Mouse (Mus musculus) spleen, postnatal 4 days (tissue): ENCODE results near the gene Kif6.
A peak's percentile ranks its signal among the peaks of the same experiment; 100 is the strongest.

Source experiments
- DNase-seq, 2 experiments: peaks; one replicate each; pipeline ENCODE4 v3.0.0; 2022; ENCODE audit warnings: low spot score in 2 of 2

Gene Kif6

DNA sequence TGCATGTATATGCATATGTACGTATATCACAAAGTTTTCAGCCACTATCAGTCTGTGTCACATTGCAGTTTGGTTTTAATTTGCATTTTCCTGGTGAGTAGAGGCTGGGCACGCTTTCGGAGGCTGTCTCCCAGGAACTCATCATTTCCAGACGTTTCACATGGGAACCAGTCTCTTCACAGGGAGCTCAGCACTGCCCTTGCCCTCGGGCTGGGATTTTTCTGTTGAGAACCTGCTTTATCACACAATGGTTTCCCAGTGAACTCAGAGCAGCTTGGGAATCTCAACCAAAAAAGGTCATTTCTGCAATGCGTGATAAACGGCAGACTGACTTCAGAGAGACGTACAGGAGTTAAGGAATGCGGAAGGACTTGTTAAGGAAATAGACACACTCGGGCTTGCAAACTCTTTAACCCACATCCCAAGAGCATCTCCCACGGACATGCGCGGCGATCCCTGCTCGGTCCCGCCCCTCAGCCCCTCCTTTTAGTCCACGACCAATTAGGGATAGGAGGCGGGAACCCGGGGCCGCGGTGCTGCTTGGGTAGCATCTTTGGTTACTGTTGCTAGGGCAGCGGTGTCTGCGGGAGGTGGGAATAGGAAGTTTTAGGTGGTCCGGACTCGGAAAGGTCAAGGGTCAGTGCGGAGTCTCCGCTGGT lies at the start of gene Kif6:
Gene Kif6, plus strand, starts transcription at position 560 of the 659 bp plus-strand sequence.
- DNase-seq, result peak in 1 of 2 experiments; percentile 18

DNA sequence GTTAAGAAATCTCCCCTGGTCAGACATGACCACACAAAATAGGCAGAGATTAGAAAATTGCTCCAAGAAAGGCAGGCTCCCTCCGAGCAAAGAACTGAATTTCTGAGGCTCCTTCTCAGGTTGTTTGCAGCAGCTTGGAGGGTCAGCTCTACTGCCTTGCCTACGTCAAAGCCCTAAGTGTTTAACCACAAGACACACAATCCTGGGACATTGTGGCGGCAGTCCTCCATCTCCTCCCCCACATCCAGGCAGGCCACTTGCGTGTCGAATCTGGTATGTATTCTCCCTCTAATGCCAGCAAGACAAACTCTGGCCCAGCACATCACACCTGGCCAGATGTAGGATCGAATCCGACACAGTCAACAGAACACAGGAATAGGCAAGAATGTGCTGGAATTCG lies 46.2 kb upstream of the Kif6 start:
- no peak for DNase-seq

DNA sequence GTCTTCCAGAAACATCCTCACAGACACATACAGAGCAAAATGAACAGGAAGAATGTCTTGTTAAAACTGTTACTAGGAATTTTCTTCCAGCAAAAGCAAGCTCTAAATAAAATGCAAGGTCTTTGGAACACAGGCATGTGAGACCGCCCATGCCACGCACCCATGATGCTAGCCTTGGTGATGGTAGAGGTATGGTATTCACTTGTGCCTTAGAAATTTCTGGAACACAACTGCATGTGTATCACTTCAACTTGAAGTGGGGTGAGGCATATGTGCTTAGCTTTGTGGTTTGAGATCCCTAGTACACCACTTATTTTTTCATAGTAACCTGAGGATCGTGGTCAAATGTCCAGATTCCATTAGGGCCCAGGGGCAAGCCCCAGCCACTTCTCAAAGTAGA lies 37.6 kb upstream of the Kif6 start:
- DNase-seq, result no peak

DNA sequence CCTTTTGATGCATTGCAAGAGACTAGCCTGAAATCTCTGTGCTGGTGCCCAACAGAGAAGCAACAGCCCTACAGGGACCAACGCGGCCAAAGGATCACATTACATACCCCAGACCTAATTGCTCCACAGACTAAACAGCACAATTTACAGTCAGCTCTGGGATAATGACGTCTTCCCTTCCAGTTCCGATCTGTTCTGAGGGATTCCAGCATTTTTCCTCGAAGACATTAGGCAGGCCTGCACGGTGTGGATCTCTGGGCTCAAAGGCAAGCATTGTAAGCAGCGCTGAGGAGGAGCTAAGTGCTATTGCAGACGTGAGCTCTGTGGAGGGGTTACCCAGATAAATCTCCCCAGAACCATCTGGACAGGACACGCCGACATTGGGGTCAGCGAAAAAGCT lies 32.5 kb upstream of the Kif6 start:
- no peak for DNase-seq

DNA sequence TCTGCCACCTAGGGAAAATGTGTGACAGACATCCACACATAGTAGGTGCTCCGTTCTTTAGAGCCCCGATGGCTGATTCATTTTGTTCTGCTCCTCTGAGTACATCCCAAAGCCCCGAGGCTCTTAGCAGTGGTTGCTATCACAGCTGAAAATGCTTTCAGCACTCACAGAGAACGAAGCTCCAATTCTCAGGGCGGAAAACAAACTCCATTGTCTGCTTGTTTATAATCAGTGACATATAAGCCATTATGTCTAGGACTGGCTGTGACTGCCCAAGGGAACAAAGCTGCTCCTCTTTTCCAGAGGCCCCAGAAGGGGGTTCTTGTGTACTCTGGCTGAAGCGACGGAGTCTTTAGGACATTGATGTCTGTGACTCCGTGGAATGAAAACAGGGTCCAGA lies 24.9 kb upstream of the Kif6 start:
- DNase-seq, result no peak

DNA sequence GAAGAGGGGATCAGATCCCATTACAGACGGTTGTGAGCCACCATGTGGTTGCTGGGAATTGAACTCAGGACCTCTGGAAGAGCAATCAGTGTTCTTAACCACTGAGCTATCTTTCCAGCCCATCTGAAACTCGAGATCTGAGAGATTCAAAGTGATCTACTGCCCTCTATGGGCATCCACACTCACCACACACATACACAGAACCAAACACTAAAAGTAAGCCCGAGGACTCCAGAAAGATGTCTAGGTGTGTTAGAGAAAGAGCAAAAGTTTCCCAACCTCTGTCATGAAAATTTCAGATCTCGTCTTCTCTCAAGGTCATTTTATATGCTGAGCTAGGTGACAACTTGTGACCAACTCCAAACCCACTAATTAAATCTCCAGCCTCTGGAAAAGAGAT lies 9.5 kb upstream of the Kif6 start:
- DNase-seq, result no peak

DNA sequence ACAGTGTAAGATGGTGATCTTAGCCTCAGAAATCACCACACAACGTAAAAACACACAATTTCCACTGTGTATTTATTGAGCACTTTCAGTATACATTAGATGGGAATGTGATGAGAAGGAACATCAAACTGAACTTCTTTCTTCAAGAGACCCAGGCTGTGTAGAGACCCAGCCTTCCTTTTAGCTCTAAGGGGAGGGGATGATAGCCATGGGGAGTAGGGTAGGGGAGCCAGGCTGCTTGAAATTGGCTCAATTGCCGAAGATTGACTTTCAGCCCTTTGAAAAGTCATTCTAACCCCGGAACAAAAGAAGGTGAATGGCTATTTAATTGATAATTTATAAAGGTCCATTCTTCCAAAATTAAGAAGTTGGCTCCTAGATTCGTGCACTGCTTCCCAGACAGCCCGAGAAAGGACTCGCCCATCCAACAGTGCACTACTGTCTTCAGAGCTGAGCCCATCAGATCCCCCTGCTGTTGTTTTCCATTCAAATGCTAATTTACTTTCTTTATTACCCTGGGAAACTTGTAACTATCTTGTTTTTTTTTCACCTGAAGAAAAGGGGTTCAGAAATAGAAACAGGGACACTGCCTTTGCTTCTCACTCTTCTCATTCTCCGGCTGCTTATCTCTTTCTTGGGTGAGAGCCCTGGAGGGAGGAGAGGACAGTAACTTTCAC lies 7.4 kb upstream of the Kif6 start:
- DNase-seq, result no peak

DNA sequence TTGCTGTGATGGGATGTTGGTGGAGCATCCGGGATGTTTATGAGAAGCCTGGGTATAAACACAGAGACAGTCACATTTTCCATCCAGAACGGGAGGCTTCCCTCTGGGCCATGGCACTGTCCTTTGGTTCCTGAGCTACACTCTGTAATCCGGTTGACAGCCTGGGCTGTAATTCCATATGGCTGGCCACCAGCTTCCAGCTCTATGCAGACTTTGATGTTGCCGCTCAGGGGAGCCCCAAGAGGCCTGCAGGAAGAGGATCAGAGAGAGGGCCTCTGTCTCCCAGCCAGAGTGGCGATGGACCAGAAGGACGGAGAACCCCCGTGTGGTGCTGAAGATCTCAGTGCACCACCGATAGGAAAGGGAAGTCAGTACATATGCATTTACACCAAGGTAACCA lies 4.6 kb upstream of the Kif6 start:
- no peak for DNase-seq

DNA sequence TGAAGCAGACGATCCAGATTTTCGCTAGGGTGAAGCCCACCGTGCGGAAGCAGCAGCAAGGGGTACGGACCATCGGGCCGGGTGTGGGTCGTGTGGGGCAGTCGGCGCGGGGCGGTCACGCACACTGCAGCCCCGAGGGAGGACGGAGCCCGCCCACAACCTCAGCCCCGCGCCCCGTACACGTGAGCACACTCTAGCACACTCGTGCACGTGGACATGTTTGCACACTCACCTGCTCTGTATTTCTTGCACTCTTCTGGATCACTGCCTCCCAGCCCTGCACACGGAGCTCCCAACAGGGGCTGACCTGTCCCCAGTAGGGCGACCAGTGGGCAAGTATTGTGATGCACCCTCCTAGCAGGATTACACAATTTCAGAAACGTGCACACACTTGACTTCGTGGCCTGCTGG lies 310 bp downstream of the Kif6 start:
- DNase-seq, result no peak

DNA sequence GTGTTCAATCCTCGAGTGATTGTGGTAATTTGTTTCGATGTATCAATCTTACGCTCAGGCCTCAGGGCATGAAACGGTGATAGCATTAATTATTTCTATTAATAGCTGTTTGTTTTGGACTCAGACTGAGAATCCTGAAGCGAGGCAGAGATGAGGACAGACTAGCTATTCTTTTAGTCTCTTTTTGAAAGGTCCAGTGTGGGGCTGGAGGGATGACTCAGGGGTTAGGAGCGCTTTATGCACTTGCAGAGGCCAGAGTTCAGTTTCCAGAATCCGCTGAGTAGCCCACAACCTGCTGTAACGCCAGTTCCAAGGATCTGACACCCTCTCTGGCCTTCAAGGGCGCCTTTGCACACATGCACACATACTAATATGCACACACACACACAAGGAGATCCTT lies 9.6 kb downstream of the Kif6 start:
- DNase-seq, result no peak

DNA sequence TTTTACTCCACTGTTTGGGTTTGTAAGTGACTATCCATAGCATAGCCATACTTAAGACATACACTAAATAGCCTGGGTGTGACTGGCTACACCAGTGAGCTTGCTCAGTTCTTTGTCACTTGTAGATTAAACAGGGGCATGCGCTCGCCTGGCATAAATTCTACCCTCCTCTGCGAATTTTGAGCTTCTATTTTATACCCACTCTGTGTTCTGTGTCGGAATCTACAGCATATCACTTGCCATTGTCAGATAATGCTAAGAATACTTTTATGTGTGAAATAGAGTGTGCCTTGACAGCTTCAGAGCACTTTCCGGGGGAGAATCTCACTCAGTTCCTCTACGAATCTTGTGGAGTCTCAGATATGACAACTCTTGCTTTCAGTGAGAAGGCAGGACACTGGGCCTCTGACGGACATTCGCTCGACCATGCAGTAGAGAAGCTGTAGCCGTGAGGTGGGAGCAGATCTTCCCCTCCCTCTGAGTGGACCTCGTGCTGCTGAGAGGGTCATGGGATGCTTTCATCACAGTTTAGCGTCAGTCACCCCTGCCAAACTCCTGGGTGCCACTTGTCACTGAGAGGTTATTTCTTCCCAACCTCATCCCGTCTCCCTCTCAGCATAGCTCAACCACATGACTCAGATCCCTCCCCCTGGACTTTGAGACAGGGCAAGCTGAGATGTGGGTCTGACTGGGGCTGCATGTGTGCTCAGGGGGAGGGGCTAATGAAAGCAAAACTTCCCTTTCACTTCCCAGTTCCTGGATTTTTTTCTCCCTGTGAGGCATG lies 12.3 kb downstream of the Kif6 start:
- no peak for DNase-seq

DNA sequence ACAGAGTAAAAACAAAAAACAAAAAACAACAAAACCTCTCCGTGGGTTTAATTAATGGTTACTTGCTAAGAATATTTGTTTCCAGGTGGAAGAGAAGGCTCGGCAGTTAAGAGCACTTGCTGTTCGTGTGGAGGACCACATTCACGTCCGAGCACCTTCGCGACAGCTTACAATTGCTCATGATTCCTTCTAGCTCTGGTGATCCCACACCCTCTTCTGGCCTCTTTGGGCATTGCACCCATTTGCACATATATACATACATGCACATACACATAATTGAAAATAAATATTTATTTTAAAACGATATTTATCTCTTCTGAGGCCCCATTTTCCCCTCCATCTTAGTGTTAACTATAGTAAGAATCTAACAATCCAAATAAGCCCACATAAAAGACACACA lies 13.9 kb downstream of the Kif6 start:
- no peak for DNase-seq

DNA sequence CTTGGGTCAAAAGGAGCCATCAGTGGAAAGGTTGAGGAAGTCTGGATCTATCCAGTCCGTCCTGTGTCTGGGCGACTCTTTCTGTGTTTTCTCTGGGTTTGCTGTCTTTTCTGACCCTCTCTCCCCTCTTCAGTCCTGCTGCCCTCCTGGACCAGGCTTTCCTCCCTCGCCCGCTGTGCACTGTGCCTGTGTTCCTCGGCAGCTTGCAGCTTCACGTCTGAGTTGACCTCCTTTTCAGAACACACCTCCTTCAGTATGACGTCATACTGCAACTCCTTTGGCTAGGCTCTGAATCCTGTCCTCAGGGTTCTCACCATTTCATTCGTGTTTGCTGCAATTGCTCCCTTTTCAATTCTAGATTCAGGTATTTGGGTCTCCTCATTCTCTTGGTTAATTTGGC lies 18.1 kb downstream of the Kif6 start:
- no peak for DNase-seq

DNA sequence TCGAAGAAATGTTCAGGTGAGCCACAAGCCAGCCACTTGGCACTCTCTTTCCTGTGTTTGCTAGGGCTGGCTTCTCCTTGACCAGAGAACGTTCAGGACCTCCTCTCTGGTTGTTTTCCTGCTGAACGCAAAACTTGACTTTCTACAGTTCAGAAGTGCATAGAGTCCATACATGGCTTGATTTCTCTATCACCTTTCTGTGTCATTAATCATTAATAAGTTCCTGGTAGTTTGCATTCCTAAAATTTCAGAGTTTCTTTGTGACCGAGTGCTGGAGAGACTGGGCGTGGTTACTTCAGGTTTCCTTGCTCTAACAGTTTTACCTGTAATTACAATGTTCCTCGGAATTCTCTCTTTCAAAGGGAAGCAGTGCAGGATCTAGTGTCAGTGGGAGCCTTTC lies 27.0 kb downstream of the Kif6 start:
- no peak for DNase-seq

DNA sequence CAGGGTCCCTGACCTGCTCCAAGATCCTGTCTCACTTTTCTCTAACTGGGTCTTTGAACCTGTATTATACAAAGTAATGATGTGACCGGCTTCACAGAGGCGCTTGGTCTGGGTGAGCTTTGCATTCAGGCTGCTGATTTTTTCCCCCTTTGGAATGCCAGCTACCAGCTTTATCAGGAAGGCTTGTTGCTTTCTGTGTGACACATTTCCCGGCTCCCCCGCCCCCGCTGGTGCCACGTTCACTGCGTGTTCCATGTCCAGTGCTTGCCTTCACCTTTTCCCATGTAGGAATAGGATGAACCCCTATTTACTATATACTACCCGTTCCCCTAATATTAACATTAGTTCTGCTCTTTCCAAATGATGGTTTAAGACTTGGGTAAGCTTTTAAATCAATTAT lies 27.4 kb downstream of the Kif6 start:
- DNase-seq, result no peak

DNA sequence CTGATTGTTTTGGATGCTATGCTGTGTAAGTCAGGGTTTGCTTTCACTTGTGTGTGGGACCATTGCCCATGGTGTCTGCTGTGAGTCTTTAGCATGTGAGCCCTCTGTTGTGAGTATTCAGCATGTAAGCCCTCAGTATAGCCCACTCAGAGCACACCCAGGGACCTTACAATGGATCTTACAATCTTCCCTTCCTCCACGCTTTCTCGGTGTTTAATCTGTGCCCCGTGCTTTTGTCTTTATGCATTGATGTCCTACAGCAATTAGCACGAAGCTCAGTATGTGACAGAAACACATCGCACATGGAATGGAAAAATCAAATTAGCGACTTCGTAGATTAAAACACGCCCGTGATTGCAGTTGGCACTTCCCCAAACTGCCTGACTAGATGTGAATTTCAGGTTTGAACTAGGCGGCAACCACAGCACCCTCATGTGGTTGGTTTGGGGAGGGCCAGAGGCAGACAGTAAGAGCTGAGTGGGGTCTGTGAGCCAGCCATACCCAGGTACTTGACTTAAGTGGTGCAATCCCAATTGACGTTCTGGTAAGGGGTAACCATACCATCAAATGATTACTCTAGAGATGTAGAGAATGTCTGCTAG lies 28.1 kb downstream of the Kif6 start:
- no peak for DNase-seq

DNA sequence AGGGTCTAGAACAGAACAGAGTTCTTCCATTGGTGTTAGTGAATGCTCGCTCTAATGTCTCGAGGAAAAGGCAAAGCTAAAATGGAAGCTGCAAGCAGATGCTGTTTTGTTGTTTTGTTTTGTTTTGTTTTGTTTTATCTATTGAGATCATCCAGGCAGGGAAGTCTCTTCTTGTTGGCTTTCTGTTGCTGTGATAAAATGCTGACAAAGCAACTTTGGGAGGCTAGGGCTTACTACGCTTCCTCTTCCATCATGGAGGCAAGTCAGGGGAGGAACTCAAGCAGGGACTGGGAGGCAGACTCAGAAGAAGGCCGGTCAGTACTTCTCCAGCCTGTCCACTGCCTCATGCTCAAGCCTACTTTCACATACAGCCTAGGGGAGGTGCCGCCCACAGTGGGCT lies 31.3 kb downstream of the Kif6 start:
- no peak for DNase-seq

DNA sequence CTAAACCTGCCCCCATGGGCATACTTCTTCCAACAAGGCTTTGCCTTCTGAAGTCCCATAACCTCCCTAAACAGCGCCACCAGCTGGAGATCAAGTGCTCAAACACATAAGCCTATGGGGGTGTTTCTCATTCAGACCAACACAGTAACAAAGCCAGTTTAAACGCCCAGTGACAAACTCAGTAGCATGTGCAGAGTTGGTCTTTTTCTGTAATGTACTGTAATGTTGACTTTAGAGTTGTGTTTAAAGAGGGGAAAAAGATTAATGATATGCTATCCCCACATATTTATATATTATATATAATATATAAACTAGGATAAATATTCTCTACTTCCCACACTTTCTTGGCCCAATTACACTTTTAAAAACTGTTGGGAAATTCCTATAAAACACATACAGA lies 34.0 kb downstream of the Kif6 start:
- DNase-seq, result no peak

DNA sequence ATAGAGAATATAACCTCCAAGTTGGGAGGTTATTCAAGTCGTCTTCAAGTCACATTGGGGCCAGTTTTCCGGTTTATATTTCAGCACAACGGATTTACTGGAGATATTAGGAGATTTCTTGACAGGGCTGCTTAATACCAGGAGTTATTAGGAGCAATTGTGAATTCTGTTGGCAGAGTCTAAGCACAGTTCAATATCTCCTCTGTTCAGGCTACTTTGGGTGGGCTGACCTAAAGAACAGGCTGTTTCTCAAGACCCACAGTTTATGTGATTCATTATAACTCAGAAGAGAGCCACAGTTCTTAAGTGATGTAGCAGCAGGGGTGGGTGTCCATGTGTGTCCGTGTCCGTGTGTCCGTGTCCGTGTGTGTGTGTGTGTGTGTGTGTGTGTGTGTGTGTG lies 34.5 kb downstream of the Kif6 start:
- no peak for DNase-seq

DNA sequence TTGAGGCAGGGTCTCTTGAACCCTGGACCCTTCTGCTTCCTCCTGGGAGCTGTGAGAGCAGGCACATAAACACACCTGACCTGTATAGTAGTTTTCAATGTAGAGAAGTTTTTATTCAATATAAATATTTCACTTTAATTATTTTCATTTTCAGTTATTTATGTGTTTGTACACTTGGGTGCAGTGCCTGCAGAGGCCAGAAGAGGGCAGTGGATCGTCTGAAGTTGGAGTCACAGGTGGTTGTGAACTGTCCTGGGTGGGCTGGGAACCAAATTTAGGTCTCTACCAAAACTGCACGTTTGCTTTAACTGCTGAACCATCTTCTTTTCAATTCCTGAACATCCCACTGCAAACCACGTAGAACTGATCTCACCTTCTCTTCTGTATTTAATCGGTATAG lies 35.4 kb downstream of the Kif6 start:
- no peak for DNase-seq

DNA sequence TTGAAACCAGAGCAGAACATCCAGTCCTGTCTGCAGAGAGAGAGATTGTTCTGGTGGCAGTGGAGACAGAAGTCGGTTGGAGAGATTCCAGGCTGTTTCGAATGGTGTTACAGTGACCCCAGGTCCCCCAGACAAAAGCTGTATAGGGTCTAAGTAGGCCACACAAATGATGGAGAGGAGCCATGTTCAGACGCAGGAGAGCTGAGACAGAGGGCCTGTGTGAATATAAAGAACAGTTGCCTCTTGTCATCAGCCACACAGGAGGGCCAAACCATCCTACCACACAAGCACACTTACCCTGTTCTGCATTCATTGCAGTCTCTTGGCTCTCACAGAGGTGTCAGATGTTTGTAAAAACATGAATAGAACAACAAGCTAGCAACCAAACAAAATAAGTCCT lies 37.4 kb downstream of the Kif6 start:
- no peak for DNase-seq

DNA sequence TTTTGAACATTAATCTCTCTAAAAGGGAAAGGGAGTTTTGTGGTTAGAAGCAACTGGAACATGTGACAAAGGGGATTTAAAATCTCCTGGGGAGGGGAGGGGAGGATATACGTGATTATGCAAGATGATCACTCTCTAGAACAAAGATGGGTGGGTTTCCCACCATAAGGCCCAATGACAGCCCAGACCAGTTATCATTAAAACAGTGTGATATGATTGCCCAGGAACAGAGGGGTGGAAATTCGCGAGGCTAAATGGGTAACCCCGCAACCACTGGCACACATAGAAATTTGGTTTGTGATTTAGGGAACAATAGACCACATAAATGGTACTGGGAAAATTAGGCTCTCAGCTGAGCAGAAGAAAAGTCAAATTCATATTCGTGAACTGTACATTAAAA lies 37.9 kb downstream of the Kif6 start:
- no peak for DNase-seq

DNA sequence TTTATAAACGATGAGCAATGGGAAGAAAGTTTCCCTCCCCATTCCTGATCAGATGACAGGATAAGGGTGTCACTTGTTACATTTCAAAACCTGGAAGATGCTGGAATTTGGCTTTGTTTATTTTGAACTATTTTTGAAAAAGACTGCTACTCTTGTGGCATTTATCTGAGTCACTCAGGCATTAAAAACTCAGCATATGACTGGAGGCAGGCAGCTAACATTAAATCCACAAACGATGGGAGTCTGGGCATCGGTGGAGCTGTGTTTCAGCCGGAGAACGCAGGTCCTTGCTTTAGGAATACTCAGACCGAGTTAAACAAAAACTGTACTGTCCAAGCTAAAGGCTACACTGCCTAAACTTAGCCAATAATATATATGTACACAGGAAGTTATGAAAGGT lies 46.7 kb downstream of the Kif6 start:
- DNase-seq, result no peak
